Mouse (Mus musculus) olfactory bulb, adult 2 months (tissue): Measurements from ENCODE around the gene Vamp5. TPM values are rescaled to one million over a fixed set of nuclear protein-coding genes. Genes with fewer than 3 reads are reported as not detected.
A peak's percentile ranks its signal among the peaks of the same experiment; 100 is the strongest.

Experiments used
- H3K27ac ChIP-seq: fragments of 200-500 bp; 2 replicates; pipeline ENCODE4 v1.5.1; 2012; ENCODE audit warnings: low read depth, low read length; ENCODE audit not compliant: insufficient read depth
- H3K4me1 ChIP-seq: fragments of 200-500 bp; 2 replicates; pipeline ENCODE4 v1.6.1; 2012; ENCODE audit warnings: low read length; ENCODE audit not compliant: control insufficient read depth, insufficient read depth
- H3K4me3 ChIP-seq: fragments of 200-500 bp; 2 replicates; pipeline ENCODE4 v1.5.1; 2012; ENCODE audit warnings: mild to moderate bottlenecking, low read depth, low read length, moderate library complexity; ENCODE audit not compliant: insufficient read depth
- CTCF ChIP-seq: fragments of 200-500 bp; IDR thresholded peaks from 2 replicates; pipeline ENCODE4 v1.5.1; 2012; ENCODE audit warnings: low read depth, mild to moderate bottlenecking, low read length, moderate library complexity; ENCODE audit not compliant: insufficient read depth
- POLR2A ChIP-seq: fragments of 200-500 bp; IDR thresholded peaks from 2 replicates; pipeline ENCODE4 v1.6.1; 2012; ENCODE audit warnings: mild to moderate bottlenecking, low read depth, low read length, moderate library complexity; ENCODE audit not compliant: insufficient read depth
- WGBS: fragments of 180-500 bp; shearing (Covaris S2); methylation state at CpG from one replicate; pipeline ENCODE4 v1.1.7; 2018; 5-methylcytosine and 5-hydroxymethylcytosine counted together
- polyA plus RNA-seq: library from polyadenylated mRNA; stranded (reverse); fragments of >200 nt; gene quantifications from 2 replicates; pipeline ENCODE4 v1.2.4, GENCODE M21; 2012; ENCODE audit warnings: low replicate concordance; ENCODE audit not compliant: missing spikeins, insufficient read depth, insufficient read length

Gene Vamp5
- polyA plus RNA-seq, 1 experiment = not detected

DNA sequence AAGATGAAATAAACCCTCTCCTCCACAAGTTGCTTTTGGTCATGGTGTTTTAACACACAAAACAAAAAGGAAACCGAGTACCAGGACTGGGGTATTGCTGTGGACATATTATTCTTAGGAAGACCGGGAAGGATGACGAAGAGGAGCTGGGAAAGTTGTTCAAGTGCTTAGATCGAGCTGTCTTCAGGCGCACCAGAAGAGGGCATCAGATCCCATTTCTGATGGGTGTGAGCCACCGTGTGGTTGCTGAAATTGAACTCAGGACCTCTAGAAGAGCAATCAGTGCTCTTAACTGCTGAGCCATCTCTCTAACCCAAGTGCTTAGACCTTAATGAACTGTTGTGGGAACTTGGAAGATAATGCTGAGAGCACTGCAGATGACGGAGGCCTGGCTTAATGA, 16.3 kb downstream of the Vamp5 start:
- TF ChIP-seq CTCF = no peak
- Histone ChIP-seq H3K4me3 (no peak overlapping the region), H3K4me1 (peaks cover 11% of the 10 kb centered on the region), H3K27ac (no peak overlapping the region)
- 43% methylated on average over 7 of the region's 7 CpGs for WGBS

DNA sequence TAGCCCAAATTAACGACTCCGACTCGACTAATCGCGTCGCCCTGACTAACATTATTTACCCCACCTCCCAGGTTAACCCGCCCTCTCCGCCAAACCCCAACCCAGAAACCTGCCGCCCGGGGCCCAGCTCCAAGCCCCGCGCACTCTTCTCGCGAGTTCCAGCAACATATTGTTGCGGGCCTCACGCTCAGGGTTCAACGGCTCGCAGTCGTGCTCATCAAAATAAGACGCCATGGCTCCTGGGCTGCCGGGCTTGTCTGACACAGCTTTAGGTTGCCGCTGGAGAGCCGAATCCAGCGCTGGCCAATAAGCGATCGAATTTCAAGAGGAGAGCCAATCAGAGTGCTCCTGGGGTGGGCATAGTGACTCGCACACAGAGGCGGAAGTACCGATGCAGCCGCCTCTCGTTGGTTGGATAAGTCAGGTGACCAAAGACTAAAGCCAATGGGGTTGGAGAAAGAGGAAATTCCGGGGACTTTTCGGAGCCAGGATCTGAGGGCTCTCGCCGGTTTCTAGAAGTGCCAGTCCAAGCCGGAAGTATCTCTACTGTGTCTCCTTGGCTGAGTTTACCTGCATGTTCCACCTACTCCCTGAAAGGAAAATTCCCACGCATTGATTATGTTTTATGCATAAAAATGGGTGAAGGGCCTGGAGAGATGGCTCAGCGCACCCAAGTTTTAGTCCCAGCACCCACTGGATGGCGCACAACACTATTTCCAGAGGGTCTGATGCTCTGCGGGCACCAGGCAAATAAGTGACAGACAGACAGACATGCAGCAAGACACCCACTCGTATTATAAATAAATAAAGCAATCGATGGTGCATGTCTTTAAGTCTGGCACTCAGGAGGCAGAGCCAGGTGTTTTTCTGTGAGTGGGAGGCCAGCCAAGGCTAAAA, 17.9 kb downstream of the Vamp5 start:
- peak; percentile 89 for TF ChIP-seq POLR2A
- 0 out of 2 replicates have a peak, but pooled peaks have one; percentile 26 for TF ChIP-seq CTCF
- Histone ChIP-seq H3K27ac (peak overlapping the region; percentile 63; the same call in 1 of the 2 replicates), H3K4me3 (peak overlapping the region; percentile 82), H3K4me1 (peaks cover 11% of the 10 kb centered on the region)
- WGBS = under 1% methylated on average over 42 of the region's 42 CpGs

DNA sequence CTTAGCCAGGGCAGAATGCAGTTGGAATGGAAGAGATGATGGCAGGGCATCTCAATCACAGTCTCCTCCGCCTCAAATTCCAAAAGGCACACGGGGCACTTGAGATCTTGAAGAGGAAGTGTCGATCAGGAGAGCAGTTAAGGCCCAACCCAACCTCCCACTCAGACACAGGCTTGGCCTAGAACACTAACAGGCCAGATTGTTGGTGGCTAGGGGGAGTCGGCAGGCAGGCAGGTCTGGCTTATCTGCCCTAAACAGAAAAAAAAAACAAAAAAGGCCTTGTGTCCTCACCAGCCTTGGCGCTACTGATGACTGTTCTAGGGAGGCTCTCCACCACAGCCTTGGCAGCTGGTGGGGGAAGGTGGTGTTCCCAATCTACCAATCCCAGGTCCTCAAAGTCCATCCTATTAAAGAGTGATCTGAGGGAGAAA, 19.1 kb downstream of the Vamp5 start:
- Histone ChIP-seq H3K4me3 (peak overlapping the region; percentile 82; the same call in 1 of the 2 replicates), H3K27ac (no peak overlapping the region), H3K4me1 (peaks cover 16% of the 10 kb centered on the region)
- 57% methylated on average over 5 of the region's 5 CpGs for WGBS
- TF ChIP-seq CTCF = no peak
- TF ChIP-seq POLR2A = no peak

DNA sequence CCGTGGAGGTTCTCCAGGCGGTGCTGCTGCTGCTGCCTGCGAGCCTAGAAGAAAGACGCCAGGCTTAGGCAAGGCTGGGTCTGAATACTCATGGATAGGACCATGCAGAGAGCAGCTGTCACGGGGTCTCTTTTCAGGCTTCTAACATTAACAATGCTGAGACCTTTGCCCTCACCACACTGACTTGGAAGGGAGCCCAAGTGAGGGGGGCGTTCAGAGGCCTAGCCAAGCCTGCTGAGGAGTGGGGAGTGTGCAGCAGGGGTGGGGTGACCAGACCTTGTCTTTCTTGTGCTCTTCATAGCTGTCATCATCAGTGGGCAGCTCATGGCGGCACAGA, 19.7 kb downstream of the Vamp5 start:
- TF ChIP-seq POLR2A (no peak), CTCF (no peak)
- H3K4me3 ChIP-seq = no peak overlapping the region
- H3K4me1 ChIP-seq = peaks cover 19% of the 10 kb centered on the region
- 50% methylated on average over 7 of the region's 7 CpGs for WGBS
- no peak overlapping the region for H3K27ac ChIP-seq

DNA sequence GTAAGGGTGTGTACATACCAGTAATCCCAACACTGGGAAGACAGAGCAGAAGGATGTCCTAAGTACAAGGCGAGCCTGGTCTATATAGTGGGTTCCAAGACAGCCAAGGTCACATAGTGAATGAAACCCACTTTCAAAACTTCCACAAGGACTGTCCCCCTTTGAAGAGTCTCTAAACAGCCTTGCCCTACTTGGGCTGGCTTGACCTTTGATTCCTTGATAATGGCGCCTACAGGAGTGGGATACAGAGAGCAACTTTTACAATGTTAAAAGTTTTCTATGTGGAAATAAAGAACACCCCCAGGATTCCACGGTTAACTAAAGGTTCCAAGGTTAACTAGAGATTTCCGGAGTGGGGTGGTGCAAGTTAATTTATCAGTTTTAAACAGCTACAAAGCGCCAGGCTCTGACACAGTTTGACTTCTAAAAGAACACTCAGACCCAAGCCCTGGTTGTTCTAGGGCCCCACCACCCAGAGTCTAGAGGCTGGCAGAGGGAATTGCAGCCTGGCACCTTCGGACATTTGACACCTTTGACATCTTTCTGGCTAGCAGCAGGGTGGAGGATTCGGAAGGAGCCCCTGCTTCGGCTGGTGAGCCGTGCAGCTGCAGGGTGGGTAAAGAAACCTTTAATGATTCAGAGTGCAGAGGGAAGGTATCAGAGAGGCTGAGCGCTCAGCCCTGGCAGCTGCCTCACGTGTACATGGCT, 20.2 kb downstream of the Vamp5 start:
- 70% methylated on average over 11 of the region's 11 CpGs for WGBS

DNA sequence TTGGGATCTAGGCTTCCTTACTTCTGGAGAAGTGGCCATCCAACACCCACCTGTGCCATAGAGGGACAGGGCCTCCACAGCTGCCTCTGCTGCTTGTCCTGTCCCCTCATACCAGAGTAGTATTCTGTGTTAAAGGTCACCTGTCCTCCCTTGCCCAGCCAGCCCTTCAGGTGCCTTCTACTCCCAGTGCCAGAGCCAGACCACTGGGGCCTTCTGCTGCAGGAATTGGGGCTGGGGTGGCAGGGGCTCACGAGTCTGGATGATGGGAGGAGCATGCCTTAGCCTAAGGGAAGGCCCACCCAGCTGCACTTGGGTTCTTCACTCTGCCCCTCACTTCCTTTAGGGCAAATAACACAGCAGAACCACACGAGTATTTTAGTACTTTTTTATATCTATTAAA, 20.9 kb downstream of the Vamp5 start:
- no peak for TF ChIP-seq POLR2A
- TF ChIP-seq CTCF = no peak
- WGBS = 66% methylated on average over 2 of the region's 2 CpGs
- Histone ChIP-seq H3K27ac (no peak overlapping the region), H3K4me3 (no peak overlapping the region), H3K4me1 (peaks cover 22% of the 10 kb centered on the region)

More for the DNA sequence above, 20.2 kb downstream of the Vamp5 start:
- no peak overlapping the region for H3K4me3 ChIP-seq
- no peak overlapping the region for H3K27ac ChIP-seq
- peaks cover 19% of the 10 kb centered on the region for H3K4me1 ChIP-seq
- TF ChIP-seq CTCF (no peak), POLR2A (no peak)

DNA sequence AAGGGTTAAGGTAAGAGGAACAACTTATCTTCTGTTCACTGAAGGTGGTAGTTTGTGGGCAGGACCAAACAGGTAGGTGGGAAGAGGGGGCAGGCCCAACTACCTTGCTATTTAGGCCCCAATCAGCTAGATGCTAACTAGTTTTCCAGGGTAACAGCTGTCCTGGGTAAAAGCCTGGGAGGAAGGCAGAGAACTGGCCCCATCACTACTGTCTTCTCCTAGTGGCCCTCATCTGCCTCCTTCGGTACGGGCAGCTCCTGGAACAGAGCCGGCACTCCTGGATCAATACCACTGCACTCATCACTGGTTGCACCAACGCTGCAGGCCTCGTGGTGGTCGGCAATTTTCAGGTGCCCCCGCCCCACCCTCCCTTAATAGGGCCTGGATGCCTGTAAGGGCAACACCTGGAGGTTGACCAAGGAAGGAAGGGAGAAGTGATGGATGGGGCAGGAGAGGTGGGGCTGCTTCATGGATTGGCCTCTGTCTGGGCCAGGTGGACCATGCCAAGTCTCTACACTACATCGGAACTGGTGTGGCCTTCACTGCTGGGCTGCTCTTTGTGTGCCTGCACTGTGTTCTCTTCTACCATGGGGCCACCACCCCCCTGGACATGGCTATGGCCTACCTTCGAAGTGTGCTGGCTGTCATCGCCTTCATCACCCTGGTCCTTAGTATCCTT, 22.0 kb downstream of the Vamp5 start:
- H3K27ac ChIP-seq = no peak overlapping the region
- WGBS = 92% methylated on average over 10 of the region's 10 CpGs

DNA sequence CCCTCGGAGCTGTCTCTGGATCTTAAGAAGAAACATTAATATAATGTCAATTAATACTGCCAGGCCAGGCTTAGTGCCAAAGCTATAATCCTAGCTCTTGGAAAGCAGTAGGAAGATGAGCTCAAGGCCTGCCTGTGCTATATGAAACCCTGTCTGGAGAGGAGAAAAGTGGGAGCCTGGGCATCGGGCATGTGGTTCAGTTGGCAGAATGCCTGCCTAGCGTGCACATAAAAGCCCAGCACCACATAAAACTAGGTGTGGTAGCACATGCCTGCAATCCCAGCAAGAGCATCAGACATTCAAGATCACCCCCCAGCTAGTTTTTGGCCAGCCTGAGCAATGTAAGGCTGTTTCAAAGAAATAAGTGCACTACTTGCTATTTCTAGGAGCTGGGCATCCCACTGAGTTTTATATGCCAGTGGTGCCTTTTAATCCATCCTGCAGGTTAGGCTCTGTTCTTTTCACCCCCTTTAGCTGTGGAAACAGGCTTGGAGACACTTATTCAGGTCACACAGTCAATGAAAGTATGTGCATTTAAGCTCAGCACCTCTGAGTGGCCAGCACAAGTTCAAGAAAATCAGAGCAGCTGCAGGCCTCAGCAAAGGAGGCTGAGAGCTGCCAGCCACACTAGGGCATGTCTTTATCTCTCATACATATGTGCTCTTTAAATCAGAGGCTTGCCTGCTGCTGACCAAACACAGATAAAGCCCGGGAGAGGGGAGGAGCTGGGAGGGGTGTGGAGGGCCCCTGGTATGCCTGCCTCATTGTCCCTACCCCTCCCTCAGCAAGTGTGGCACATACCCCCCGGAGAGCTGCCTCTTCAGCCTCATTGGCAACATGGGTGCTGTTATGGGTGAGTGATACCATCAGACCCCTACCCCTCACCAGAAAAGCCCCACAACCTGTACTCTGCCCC, 22.8 kb downstream of the Vamp5 start:
- 63% methylated on average over 5 of the region's 5 CpGs for WGBS
- Histone ChIP-seq H3K4me1 (peaks cover 22% of the 10 kb centered on the region), H3K27ac (no peak overlapping the region), H3K4me3 (no peak overlapping the region)
- no peak for TF ChIP-seq POLR2A
- no peak for TF ChIP-seq CTCF

More for the DNA sequence above, 22.0 kb downstream of the Vamp5 start:
- Histone ChIP-seq H3K4me3 (no peak overlapping the region), H3K4me1 (peaks cover 22% of the 10 kb centered on the region)
- TF ChIP-seq CTCF (no peak), POLR2A (no peak)
